ENCODE assay signal across 30 mouse cellular contexts in genomic region chr7:47027520-47027919, GRCm38 (mm10). TPM values are rescaled to one million over a fixed set of nuclear protein-coding genes. Genes with fewer than 3 reads are reported as not detected.
DNase-seq lines count a peak whose midpoint lies in the region; ATAC-seq and TF ChIP-seq lines count a peak whose summit lies in the region.
"Had no signal": no experiment of that assay in that cellular context is flagged by ENCODE, and none has a peak within 500 bp of the region (broad histone marks: within the 10 kb centered on the region; RNA-seq: fewer than 3 reads in every experiment).

No protein-coding gene starts in this region.

- 89% methylated on average over 1 of the region's 1 CpGs for WGBS in kidney, postnatal 0 days
- 86% methylated on average over 1 of the region's 1 CpGs for WGBS in lung, postnatal 0 days
- WGBS in heart, embryonic 12.5 days = 94% methylated on average over 1 of the region's 1 CpGs

- H3K27ac ChIP-seq in kidney, postnatal 0 days = no peak overlapping the region
- no peak overlapping the region for H3K27ac ChIP-seq in lung, postnatal 0 days (ENCODE audit: low read length)
- no peak overlapping the region for H3K27ac ChIP-seq in heart, embryonic 12.5 days (ENCODE audit: poor library complexity, severe bottlenecking)
- H3K27ac ChIP-seq: embryonic facial prominence, embryonic 13.5 days; forebrain, embryonic 12.5 days; gastrocnemius, adult 2 months; heart, embryonic 13.5 days; hindbrain, embryonic 12.5 days; limb, embryonic 12.5 days; liver, embryonic 12.5 days; lung, embryonic 15.5 days; neural tube, embryonic 15.5 days had no signal

- no peaks in the 10 kb centered on the region for H3K4me1 ChIP-seq in kidney, postnatal 0 days (replicated peaks; ENCODE audit: insufficient read depth, low read length)
- H3K4me1 ChIP-seq in lung, postnatal 0 days (ENCODE audit: insufficient read depth, low read depth, low read length) = no peaks in the 10 kb centered on the region
- no peaks in the 10 kb centered on the region for H3K4me1 ChIP-seq in heart, embryonic 12.5 days (replicated peaks)
- H3K4me1 ChIP-seq: embryonic facial prominence, embryonic 13.5 days; forebrain, embryonic 12.5 days; heart, embryonic 13.5 days; hindbrain, embryonic 12.5 days; limb, embryonic 12.5 days; liver, embryonic 12.5 days; neural tube, embryonic 15.5 days had no signal

- CTCF ChIA-PET in Patski (lab: Charles Lee) = interaction anchor here (1.1 kb wide), 1 partner anchor 24 kb away, joined by 3 read pairs; no protein-coding TSS in a partner anchor

- no peaks in the 10 kb centered on the region for H3K27me3 ChIP-seq in kidney, postnatal 0 days (ENCODE audit: insufficient read depth, low read length)
- H3K27me3 ChIP-seq in lung, postnatal 0 days (replicated peaks; ENCODE audit: insufficient read depth, low read length) = no peaks in the 10 kb centered on the region
- no peaks in the 10 kb centered on the region for H3K27me3 ChIP-seq in Patski
- H3K27me3 ChIP-seq in heart, embryonic 12.5 days (replicated peaks) = 0 out of 2 replicates have a peak, but pooled peaks cover 4% of the 10 kb centered on the region
- H3K27me3 ChIP-seq: embryonic facial prominence, embryonic 13.5 days; forebrain, embryonic 12.5 days; hindbrain, embryonic 12.5 days; limb, embryonic 12.5 days; lung, embryonic 15.5 days; neural tube, embryonic 15.5 days had no signal

- DNase-seq in kidney, postnatal 0 days (ENCODE audit: low spot score) = no peak
- no peak for DNase-seq in kidney, postnatal 10 days
- DNase-seq in lung, postnatal 0 days (ENCODE audit: low spot score) = peak; percentile 32
- DNase-seq in lung, adult 18-20 months = no peak
- no peak for DNase-seq in Patski (ENCODE audit: low read depth, low spot score)
- no peak for DNase-seq in right cerebral cortex, postnatal 25 days
- DNase-seq: adrenal gland, postnatal 10 days; cerebellum, adult 2 months; cerebellum, postnatal 36 days; embryo, embryonic 11 days; gastrocnemius, adult 2 months; heart, postnatal 14 days; kidney, adult 18-20 months; right cerebral cortex, adult 18-20 months had no signal

- H3K36me3 ChIP-seq in kidney, postnatal 0 days (ENCODE audit: insufficient read depth, low read length) = no peaks in the 10 kb centered on the region
- H3K36me3 ChIP-seq in lung, postnatal 0 days (ENCODE audit: insufficient read depth, low read length) = no peaks in the 10 kb centered on the region
- H3K36me3 ChIP-seq in heart, embryonic 12.5 days = no peaks in the 10 kb centered on the region
- H3K36me3 ChIP-seq: embryonic facial prominence, embryonic 13.5 days; forebrain, embryonic 12.5 days; G1E; heart, embryonic 13.5 days; hindbrain, embryonic 12.5 days; limb, embryonic 12.5 days; liver, embryonic 12.5 days; lung, embryonic 15.5 days; neural tube, embryonic 15.5 days had no signal

- H3K4me2 ChIP-seq in kidney, postnatal 0 days (ENCODE audit: low read length) = no peak overlapping the region
- no peak overlapping the region for H3K4me2 ChIP-seq in lung, postnatal 0 days (replicated peaks; ENCODE audit: low read depth, low read length)
- H3K4me2 ChIP-seq in heart, embryonic 12.5 days = no peak overlapping the region
- H3K4me2 ChIP-seq: embryonic facial prominence, embryonic 13.5 days; forebrain, embryonic 12.5 days; heart, embryonic 13.5 days; hindbrain, embryonic 12.5 days; limb, embryonic 12.5 days; liver, embryonic 12.5 days; lung, embryonic 15.5 days; midbrain, embryonic 11.5 days; neural tube, embryonic 15.5 days had no signal

- no peak for TF ChIP-seq EP300 in lung, postnatal 0 days (IDR thresholded peaks at IDR 0.05)

- H3K9ac ChIP-seq in kidney, postnatal 0 days (ENCODE audit: low read depth, low read length) = no peak overlapping the region
- no peak overlapping the region for H3K9ac ChIP-seq in lung, postnatal 0 days (replicated peaks; ENCODE audit: low read depth)
- H3K9ac ChIP-seq in heart, embryonic 12.5 days = no peak overlapping the region
- H3K9ac ChIP-seq: embryonic facial prominence, embryonic 13.5 days; forebrain, embryonic 12.5 days; heart, embryonic 13.5 days; hindbrain, embryonic 12.5 days; limb, embryonic 12.5 days; liver, embryonic 12.5 days; lung, embryonic 15.5 days; neural tube, embryonic 15.5 days had no signal

- POLR2A ChIA-PET in Patski (lab: Charles Lee) = no interaction called here

- ATAC-seq in kidney, postnatal 0 days (replicated peaks; ENCODE audit: low FRiP score, low read depth) = no peak
- ATAC-seq in lung, postnatal 0 days = no peak
- no peak for ATAC-seq in Patski
- no peak for ATAC-seq in heart, embryonic 12.5 days (ENCODE audit: insufficient number of reproducible peaks, low FRiP score)
- ATAC-seq: liver, embryonic 12.5 days had no signal

- TF ChIP-seq CTCF in kidney, postnatal 0 days (IDR thresholded peaks at IDR 0.05; ENCODE audit: low read depth) = peak; percentile 41; the same call in 1 of the 2 replicates
- TF ChIP-seq CTCF in lung, postnatal 0 days (IDR thresholded peaks at IDR 0.05) = peak; percentile 39
- TF ChIP-seq CTCF in Patski (IDR thresholded peaks at IDR 0.05) = peak; percentile 34

- H3K4me3 ChIP-seq in kidney, postnatal 0 days (replicated peaks; ENCODE audit: low read depth, low read length) = no peak overlapping the region
- H3K4me3 ChIP-seq in lung, postnatal 0 days (ENCODE audit: low read depth, low read length) = no peak overlapping the region
- H3K4me3 ChIP-seq in heart, embryonic 12.5 days = no peak overlapping the region
- H3K4me3 ChIP-seq: embryonic facial prominence, embryonic 13.5 days; erythroblast, embryonic 14.5 days; forebrain, embryonic 12.5 days; gastrocnemius, adult 2 months; heart, embryonic 13.5 days; hindbrain, embryonic 12.5 days; limb, embryonic 12.5 days; liver, embryonic 12.5 days; lung, embryonic 15.5 days; neural tube, embryonic 15.5 days had no signal

- in situ Hi-C loops in Patski (cut with MboI; ENCODE audit: low pct_unique_long_range_greater_than_20kb) = loop anchor here (5.0 kb wide), 1 partner anchor 120 kb away; no protein-coding TSS in a partner anchor

- no peaks in the 10 kb centered on the region for H3K9me3 ChIP-seq in kidney, postnatal 0 days (replicated peaks; ENCODE audit: low read length)
- H3K9me3 ChIP-seq in lung, postnatal 0 days (ENCODE audit: low read length) = no peaks in the 10 kb centered on the region
- no peaks in the 10 kb centered on the region for H3K9me3 ChIP-seq in heart, embryonic 12.5 days (replicated peaks)
- H3K9me3 ChIP-seq: embryonic facial prominence, embryonic 13.5 days; forebrain, embryonic 12.5 days; G1E; heart, embryonic 13.5 days; hindbrain, embryonic 12.5 days; limb, embryonic 12.5 days; liver, embryonic 12.5 days; lung, embryonic 15.5 days; neural tube, embryonic 15.5 days had no signal

RNA-seq across cellular contexts. Expression of gene Spty2d1, which starts 19.3 kb away (rescaled TPM):
- 13.7 and 15.9 TPM in 2 replicates for polyA plus RNA-seq in kidney, postnatal 0 days (2015; fragmentation: Nextera tagmentation; extraction: Ambion mirVana)
- 13.1 and 14.9 TPM in 2 replicates for polyA plus RNA-seq in lung, postnatal 0 days (2015; fragmentation: Nextera tagmentation; extraction: Ambion mirVana)
- polyA plus RNA-seq in Patski (2021) = 19.6 TPM
- polyA plus RNA-seq in heart, embryonic 12.5 days (2016; fragmentation: Nextera tagmentation; extraction: Ambion mirVana) = 19.4 and 19.8 TPM in 2 replicates

RNA-seq across cellular contexts. Expression of gene Tmem86a, which starts 22.9 kb away (rescaled TPM):
- 42.1 and 43.6 TPM in 2 replicates for polyA plus RNA-seq in kidney, postnatal 0 days (2015; fragmentation: Nextera tagmentation; extraction: Ambion mirVana)
- 36.2 and 36.5 TPM in 2 replicates for polyA plus RNA-seq in lung, postnatal 0 days (2015; fragmentation: Nextera tagmentation; extraction: Ambion mirVana)
- polyA plus RNA-seq in Patski (2021) = 87.7 TPM
- polyA plus RNA-seq in heart, embryonic 12.5 days (2016; fragmentation: Nextera tagmentation; extraction: Ambion mirVana) = 19.2 and 22.0 TPM in 2 replicates

RNA-seq across cellular contexts. Expression of gene Gm9999, which starts 44.1 kb away (rescaled TPM):
- not detected in 2 replicates for polyA plus RNA-seq in kidney, postnatal 0 days (2015; fragmentation: Nextera tagmentation; extraction: Ambion mirVana)
- not detected in 2 replicates for polyA plus RNA-seq in lung, postnatal 0 days (2015; fragmentation: Nextera tagmentation; extraction: Ambion mirVana)
- polyA plus RNA-seq in Patski (2021) = not detected
- polyA plus RNA-seq in heart, embryonic 12.5 days (2016; fragmentation: Nextera tagmentation; extraction: Ambion mirVana) = not detected in 2 replicates
- polyA plus RNA-seq: cerebellum, adult 2 months; embryonic facial prominence, embryonic 13.5 days; erythroblast, embryonic 14.5 days; forebrain, embryonic 12.5 days; G1E; heart, embryonic 13.5 days; hindbrain, embryonic 12.5 days; kidney, embryonic 16.5 days; limb, embryonic 12.5 days; liver, embryonic 12.5 days; lung, embryonic 15.5 days; midbrain, embryonic 11.5 days; midbrain, postnatal 0 days; neural tube, embryonic 15.5 days; stomach, embryonic 16.5 days; thymus, postnatal 0 days had no signal
